Mouse (Mus musculus): ENCODE measurements around the gene Ubl4b. TPM values are rescaled to one million over a fixed set of nuclear protein-coding genes. Genes with fewer than 3 reads are reported as not detected.

Ubl4b gene
- total RNA-seq (2022) = not detected

GRCm38 (mm10) chr3:107554842-107555241 lies at the start of gene Ubl4b:
Gene Ubl4b, minus strand, starts transcription at chr3:107555073.
- DNase-seq (ENCODE audit: low spot score in 2 of 2) = no peak

GRCm38 (mm10) chr3:107600127-107600526 lies 45.3 kb upstream of the Ubl4b start:
- DNase-seq (ENCODE audit: low spot score in 2 of 2) = no peak

GRCm38 (mm10) chr3:107597586-107598389 lies 42.9 kb upstream of the Ubl4b start:
- no peak for DNase-seq (ENCODE audit: low spot score in 2 of 2)

- no peak for DNase-seq (ENCODE audit: low spot score in 2 of 2)
Observed at GRCm38 (mm10) chr3:107597134-107597533, 42.3 kb upstream of the Ubl4b start.

GRCm38 (mm10) chr3:107596559-107596958 lies 41.7 kb upstream of the Ubl4b start:
- DNase-seq (ENCODE audit: low spot score in 2 of 2) = no peak

GRCm38 (mm10) chr3:107595938-107596461 lies 41.1 kb upstream of the Ubl4b start:
- no peak for DNase-seq (ENCODE audit: low spot score in 2 of 2)

GRCm38 (mm10) chr3:107595264-107595937 lies 40.5 kb upstream of the Ubl4b start:
- DNase-seq (ENCODE audit: low spot score in 2 of 2) = no peak

- DNase-seq (ENCODE audit: low spot score in 2 of 2) = no peak
Observed at GRCm38 (mm10) chr3:107594662-107595263, 39.9 kb upstream of the Ubl4b start, which contains the start of gene Alx3. Gene Alx3, plus strand, starts transcription at chr3:107595031.

GRCm38 (mm10) chr3:107593632-107594031 lies 38.8 kb upstream of the Ubl4b start:
- DNase-seq (ENCODE audit: low spot score in 2 of 2) = no peak

GRCm38 (mm10) chr3:107591612-107592011 lies 36.7 kb upstream of the Ubl4b start:
- DNase-seq (ENCODE audit: low spot score in 2 of 2) = no peak

GRCm38 (mm10) chr3:107586504-107586903 lies 31.6 kb upstream of the Ubl4b start:
- DNase-seq (ENCODE audit: low spot score in 2 of 2) = no peak

GRCm38 (mm10) chr3:107583893-107584292 lies 29.0 kb upstream of the Ubl4b start:
- no peak for DNase-seq (ENCODE audit: low spot score in 2 of 2)

- no peak for DNase-seq (ENCODE audit: low spot score in 2 of 2)
Observed at GRCm38 (mm10) chr3:107582875-107583767, 28.2 kb upstream of the Ubl4b start.

GRCm38 (mm10) chr3:107582130-107582874 lies 27.4 kb upstream of the Ubl4b start:
- DNase-seq (ENCODE audit: low spot score in 2 of 2) = no peak

GRCm38 (mm10) chr3:107581103-107582010 lies 26.5 kb upstream of the Ubl4b start:
- no peak for DNase-seq (ENCODE audit: low spot score in 2 of 2)

GRCm38 (mm10) chr3:107579466-107579865 lies 24.6 kb upstream of the Ubl4b start:
- DNase-seq (ENCODE audit: low spot score in 2 of 2) = peak in 1 of 2 experiments; percentile 22

GRCm38 (mm10) chr3:107577810-107578390 lies 23.0 kb upstream of the Ubl4b start:
- DNase-seq (ENCODE audit: low spot score in 2 of 2) = no peak

GRCm38 (mm10) chr3:107576807-107577206 lies 21.9 kb upstream of the Ubl4b start:
- DNase-seq (ENCODE audit: low spot score in 2 of 2) = no peak

- no peak for DNase-seq (ENCODE audit: low spot score in 2 of 2)
Observed at GRCm38 (mm10) chr3:107571205-107571604, 16.3 kb upstream of the Ubl4b start.

Measured in gastrocnemius, adult 8-10 months (tissue).